ENCODE assay signal across 26 mouse cellular contexts in the genomic region with DNA sequence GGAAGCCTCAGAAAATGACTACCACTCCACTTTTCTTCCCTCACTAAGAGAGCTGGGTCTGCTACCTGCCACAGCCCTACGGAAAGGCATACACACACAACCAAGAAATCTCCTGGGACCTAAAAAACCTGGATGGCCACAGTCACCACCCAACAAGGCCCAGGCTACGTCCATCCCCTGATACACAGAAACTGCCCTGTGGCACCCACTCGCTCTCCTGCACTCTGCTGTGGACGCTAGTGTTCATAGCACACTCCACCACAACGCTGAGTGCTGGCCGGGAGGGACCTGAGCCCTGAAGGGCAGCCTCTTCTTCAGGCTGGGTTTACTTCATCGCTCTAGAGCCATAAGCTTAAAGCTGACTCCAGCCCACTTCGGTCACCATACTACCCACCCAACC. TPM values are rescaled to one million over a fixed set of nuclear protein-coding genes. Genes with fewer than 3 reads are reported as not detected.
"Had no signal": no experiment of that assay in that cellular context is flagged by ENCODE, and none has a peak within 500 bp of the region (broad histone marks: within the 10 kb centered on the region; RNA-seq: fewer than 3 reads in every experiment).

No protein-coding gene starts in this region.

- H3K27ac ChIP-seq: heart, embryonic 13.5 days; hindbrain, embryonic 10.5 days; hindbrain, embryonic 12.5 days; hindbrain, embryonic 14.5 days; intestine, embryonic 15.5 days; layer of hippocampus, adult 2 months; left cerebral cortex, adult 2 months; limb, embryonic 13.5 days; liver, embryonic 13.5 days; liver, embryonic 15.5 days had no signal

- H3K4me3 ChIP-seq: gastrocnemius, adult 2 months; heart, embryonic 13.5 days; hindbrain, embryonic 10.5 days; hindbrain, embryonic 12.5 days; intestine, embryonic 15.5 days; layer of hippocampus, adult 2 months; left cerebral cortex, adult 2 months; limb, embryonic 13.5 days; liver, embryonic 13.5 days; liver, embryonic 15.5 days had no signal

- H3K27me3 ChIP-seq: heart, embryonic 13.5 days; hindbrain, embryonic 12.5 days; intestine, embryonic 15.5 days; limb, embryonic 13.5 days; liver, embryonic 13.5 days; liver, embryonic 15.5 days had no signal

- H3K9ac ChIP-seq: hindbrain, embryonic 12.5 days; hindbrain, embryonic 14.5 days; intestine, embryonic 15.5 days; limb, embryonic 13.5 days; liver, embryonic 13.5 days; liver, embryonic 15.5 days had no signal

- DNase-seq: gastrocnemius, adult 2 months; gastrocnemius, postnatal 10 days; gastrocnemius, postnatal 25 days; heart, postnatal 10 days; heart, postnatal 4 days; kidney, adult 18-20 months; kidney, adult 8-10 months; kidney, postnatal 10 days; kidney, postnatal 25 days; kidney, postnatal 4 days; liver; liver, embryonic 13.5 days had no signal

- H3K9me3 ChIP-seq: heart, embryonic 13.5 days; hindbrain, embryonic 10.5 days; hindbrain, embryonic 12.5 days; intestine, embryonic 15.5 days; limb, embryonic 13.5 days; liver, embryonic 13.5 days; liver, embryonic 15.5 days had no signal

- ATAC-seq: hindbrain, embryonic 16.5 days; inflammation-experienced regulatory T-cells, adult 6 months; intestine, embryonic 15.5 days; intestine, postnatal 0 days had no signal

- H3K4me2 ChIP-seq: heart, embryonic 11.5 days; heart, embryonic 13.5 days; hindbrain, embryonic 12.5 days; hindbrain, embryonic 14.5 days; intestine, embryonic 15.5 days; limb, embryonic 13.5 days; liver, embryonic 11.5 days; liver, embryonic 13.5 days; liver, embryonic 15.5 days had no signal

RNA-seq across cellular contexts. Expression of gene Vegfa, which starts 8.6 kb away (rescaled TPM):
- polyA plus RNA-seq: inflammation-experienced regulatory T-cells, adult 6 months had no signal
